Mouse (Mus musculus) CH12.LX (cell line): ENCODE measurements around the gene Bcl2a1a. TPM values are rescaled to one million over a fixed set of nuclear protein-coding genes. Genes with fewer than 3 reads are reported as not detected.
"Not testable (repeated sequence)": the region's sequence is repeated elsewhere in the genome, so short reads cannot be mapped to it uniquely, and the experiment has no call there.

Source experiments
- DNase-seq: peaks from one replicate; pipeline ENCODE4 v3.0.0-alpha.2; 2013; ENCODE audit errors: extremely low read depth
- H3K27ac ChIP-seq: 2 replicates; pipeline ENCODE4 v1.5.1; 2012; ENCODE audit warnings: low read depth, mild to moderate bottlenecking, control low read depth, moderate library complexity; ENCODE audit not compliant: insufficient read depth
- H3K27me3 ChIP-seq: replicated peaks from 2 replicates; pipeline ENCODE3; 2012; ENCODE audit warnings: inconsistent platforms
- H3K36me3 ChIP-seq, 2 experiments: replicated peaks in 1 of 2; 2 replicates each; pipeline versions ENCODE3 to v1.6.1; 2012; ENCODE audit warnings: inconsistent platforms in 1 of 2, low read length in 1 of 2, mild to moderate bottlenecking in 1 of 2, mixed read lengths in 1 of 2, moderate library complexity in 1 of 2; ENCODE audit not compliant: control insufficient read depth in 1 of 2, insufficient read depth in 1 of 2
- H3K4me1 ChIP-seq, 2 experiments: 2 replicates each; pipeline ENCODE4 v1.6.1; 2012; ENCODE audit warnings: inconsistent platforms in 1 of 2, moderate library complexity in 1 of 2; ENCODE audit not compliant: insufficient read depth in 2 of 2, control insufficient read depth in 1 of 2
- H3K4me2 ChIP-seq: 2 replicates; pipeline ENCODE4 v1.6.1; 2012; ENCODE audit warnings: low read depth, mild to moderate bottlenecking, control low read depth; ENCODE audit not compliant: poor library complexity, insufficient read depth, severe bottlenecking
- H3K4me3 ChIP-seq, 3 experiments: fragments of 150-350 bp in 1 of 3; sonication (generic) in 1 of 3; replicated peaks in 1 of 3; 2 replicates each; pipeline versions ENCODE3 to v1.5.1; 2011 to 2012; ENCODE audit warnings: low read depth in 2 of 3, low read length in 2 of 3, mild to moderate bottlenecking in 2 of 3, moderate library complexity in 2 of 3, control low read depth in 1 of 3, improper control_type of control experiment in 1 of 3, inconsistent platforms in 1 of 3, mixed read lengths in 1 of 3; ENCODE audit not compliant: poor library complexity in 1 of 3
- H3K79me2 ChIP-seq: replicated peaks from 2 replicates; pipeline ENCODE4 v1.6.1; 2012; ENCODE audit warnings: mild to moderate bottlenecking, moderate library complexity; ENCODE audit not compliant: control insufficient read depth, poor library complexity, insufficient read depth, severe bottlenecking; ENCODE audit errors: extremely low read depth
- H3K9ac ChIP-seq: 2 replicates; pipeline ENCODE4 v1.6.1; 2012; ENCODE audit warnings: low read depth, mild to moderate bottlenecking, control low read depth, moderate library complexity; ENCODE audit not compliant: insufficient read depth
- H3K9me3 ChIP-seq: replicated peaks from 2 replicates; pipeline ENCODE3; 2012; ENCODE audit warnings: low read length, inconsistent platforms, mixed read lengths
- CHD1 ChIP-seq: IDR thresholded peaks from 2 replicates; pipeline ENCODE4 v1.6.1; 2012; ENCODE audit warnings: low read depth, low read length, improper control_type of control experiment, inconsistent platforms
- CTCF ChIP-seq, 2 experiments: IDR thresholded peaks in 1 of 2; conservative IDR thresholded peaks in 1 of 2; 2 replicates each; pipeline ENCODE4 v1.5.1; 2011 to 2012; ENCODE audit warnings: low read depth in 2 of 2, low read length in 2 of 2, improper control_type of control experiment in 1 of 2, inconsistent platforms in 1 of 2, mild to moderate bottlenecking in 1 of 2, moderate library complexity in 1 of 2
- ELF1 ChIP-seq: IDR thresholded peaks from 2 replicates; pipeline ENCODE4 v1.6.1; 2014; ENCODE audit warnings: low read depth, mild to moderate bottlenecking, inconsistent platforms, low read length, improper control_type of control experiment
- EP300 ChIP-seq: IDR thresholded peaks from 2 replicates; pipeline ENCODE4 v1.6.1; 2011; ENCODE audit warnings: low read length, improper control_type of control experiment
- ETS1 ChIP-seq: conservative IDR thresholded peaks from 2 replicates; pipeline ENCODE4 v1.6.1; 2012; ENCODE audit warnings: low read depth, mild to moderate bottlenecking, inconsistent platforms, low read length, improper control_type of control experiment, moderate library complexity
- NELFE ChIP-seq: IDR thresholded peaks from 2 replicates; pipeline ENCODE4 v1.6.1; 2011; ENCODE audit warnings: low read depth, low read length, improper control_type of control experiment
- POLR2A ChIP-seq: IDR thresholded peaks from 2 replicates; pipeline ENCODE4 v1.6.1; 2011; ENCODE audit warnings: low read depth, mild to moderate bottlenecking, improper control_type of control experiment, low read length
- RAD21 ChIP-seq: IDR thresholded peaks from 2 replicates; pipeline ENCODE4 v1.6.1; 2011; ENCODE audit warnings: low read depth, mild to moderate bottlenecking, low read length, improper control_type of control experiment, moderate library complexity
- SMC3 ChIP-seq: IDR thresholded peaks from 2 replicates; pipeline ENCODE4 v1.6.1; 2011; ENCODE audit warnings: low read depth, low read length, improper control_type of control experiment
- TBP ChIP-seq: conservative IDR thresholded peaks from 2 replicates; pipeline ENCODE4 v1.6.1; 2011; ENCODE audit warnings: low read depth, low read length, improper control_type of control experiment
- TCF12 ChIP-seq: IDR thresholded peaks from 2 replicates; pipeline ENCODE4 v1.6.1; 2014; ENCODE audit warnings: low read depth, mild to moderate bottlenecking, inconsistent platforms, low read length, improper control_type of control experiment
- dilution Hi-C: fragments of 300-500 bp; cut with MboI; formaldehyde crosslinking; loops from 2 replicates; pipeline ENCODE4 v1.14.3; 2020; ENCODE audit warnings: low sequenced_read_pairs; ENCODE audit not compliant: extremely low pct_unique_long_range_greater_than_20kb, extremely low pct_ligation_motif_present
- in situ Hi-C: fragments of 300-500 bp; cut with MboI; formaldehyde crosslinking; loops from 3 replicates; pipeline ENCODE4 v1.14.3; 2019; ENCODE audit warnings: low sequenced_read_pairs, low pct_ligation_motif_present, low pct_unique_long_range_greater_than_20kb, mixed read lengths
- polyA plus RNA-seq: library from polyadenylated mRNA; unstranded; fragments of >175 nt; gene quantifications from 2 replicates; pipeline ENCODE4 v1.2.1, GENCODE M21; 2012; ENCODE audit warnings: low read depth; ENCODE audit not compliant: insufficient read length
- total RNA-seq, 2 experiments: library from RNA; depleted of rRNA; stranded (reverse); fragments of 300-350 nt in 1 of 2; fragments of >200 nt in 1 of 2; gene quantifications; 2 replicates each; pipeline ENCODE4 v1.2.3; 2012 to 2014

Bcl2a1a gene
- 102 and 193 TPM in 2 replicates for total RNA-seq (2012; rRNA removed)
- total RNA-seq (2014; rRNA removed), result 290 and 313 TPM in 2 replicates
- polyA plus RNA-seq, result 162 and 181 TPM in 2 replicates

DNA sequence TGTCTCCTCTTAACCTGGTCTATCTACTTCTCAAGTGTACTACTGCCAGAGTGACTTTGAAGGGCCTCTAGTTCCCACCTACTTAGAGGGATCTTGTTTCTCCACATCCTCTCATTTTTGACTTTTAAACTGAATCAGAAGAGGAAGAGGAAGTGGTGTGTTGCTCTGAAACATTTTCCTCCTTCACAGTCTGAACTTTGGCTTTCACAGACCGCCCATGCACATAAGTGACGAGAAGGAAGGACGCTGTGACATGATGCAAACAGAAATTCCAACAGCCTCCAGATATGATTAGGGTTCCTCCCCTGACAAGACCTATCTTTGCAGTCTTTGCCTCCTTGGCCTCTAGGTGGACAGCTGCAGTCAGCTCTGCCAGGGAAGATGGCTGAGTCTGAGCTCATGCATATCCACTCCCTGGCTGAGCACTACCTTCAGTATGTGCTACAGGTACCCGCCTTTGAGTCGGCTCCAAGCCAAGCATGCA, at the start of gene Bcl2a1a:
Gene Bcl2a1a (plus strand): TSS at position 231 of the 484 bp plus-strand sequence.
- peaks cover 16% of the 10 kb centered on the region for H3K79me2 ChIP-seq
- in situ Hi-C loops, H3K27me3 ChIP-seq, H3K4me1 ChIP-seq, dilution Hi-C loops, H3K36me3 ChIP-seq: not testable (repeated sequence)
- H3K9ac ChIP-seq, result peak within 1 kb of the TSS; percentile 95
- peak within 1 kb of the TSS; percentile 39 to 68 (median 66) for H3K4me3 ChIP-seq
- peak within 1 kb of the TSS; percentile 93 for H3K27ac ChIP-seq
- DNase-seq, result peak; percentile 74
- TF ChIP-seq EP300, result 0 out of 2 replicates have a peak, but pooled peaks have one; percentile 36
- peak; percentile 60 for TF ChIP-seq ELF1
- TF ChIP-seq CHD1, result peak; percentile 65
- peak; percentile 61; the same call in 1 of the 2 replicates for TF ChIP-seq TCF12
- TF ChIP-seq NELFE, result 0 out of 2 replicates have a peak, but pooled peaks have one; percentile 41
- TF ChIP-seq TBP, result peak; percentile 80
- TF ChIP-seq ETS1, result peak; percentile 20; the same call in 1 of the 2 replicates
- peak; percentile 54 for TF ChIP-seq POLR2A
- TF ChIP-seq, all 38 proteins: peak for 8; not testable (repeated sequence) for 30
- H3K4me2 ChIP-seq, result peak within 1 kb of the TSS; percentile 71
- not testable (repeated sequence) for H3K9me3 ChIP-seq

- H3K4me1 ChIP-seq, H3K79me2 ChIP-seq, DNase-seq, H3K9ac ChIP-seq, H3K4me2 ChIP-seq, H3K36me3 ChIP-seq, H3K9me3 ChIP-seq, H3K27me3 ChIP-seq, dilution Hi-C loops, H3K27ac ChIP-seq, in situ Hi-C loops, H3K4me3 ChIP-seq: not testable (repeated sequence)
Observed at GRCm38 (mm10) chr9:88916576-88916975, 40.1 kb upstream of the Bcl2a1a start.

DNA sequence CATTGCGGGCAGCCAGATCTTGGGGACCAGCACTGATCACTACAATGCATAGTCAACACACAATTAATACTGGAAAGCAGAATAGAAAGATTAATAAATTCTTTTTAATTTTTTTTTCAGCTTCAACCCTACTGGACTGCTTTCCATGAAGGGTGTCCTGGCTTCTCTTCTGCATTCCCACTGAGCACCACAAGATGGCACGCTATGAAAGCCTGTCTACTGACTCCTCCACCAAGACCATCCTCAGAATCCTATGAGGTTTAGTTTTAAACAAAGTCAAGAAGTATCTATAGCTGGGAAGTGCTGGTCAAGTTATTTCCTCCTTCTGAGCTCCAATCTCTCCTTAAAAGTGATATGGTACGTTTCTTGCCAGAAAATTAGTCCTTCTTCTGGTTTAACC, 18.4 kb upstream of the Bcl2a1a start:
- H3K4me2 ChIP-seq, H3K4me1 ChIP-seq, H3K9ac ChIP-seq, DNase-seq, H3K79me2 ChIP-seq, H3K4me3 ChIP-seq, in situ Hi-C loops, H3K36me3 ChIP-seq, dilution Hi-C loops, H3K9me3 ChIP-seq, H3K27me3 ChIP-seq: not testable (repeated sequence)
- TF ChIP-seq RAD21 (peak; percentile 17), CTCF (conservative IDR thresholded peaks at IDR 0.05 in 1 of 2, IDR thresholded peaks at IDR 0.05 in 1 of 2; ENCODE audit: low read depth in 2 of 2, low read length in 2 of 2) (peak in 1 of 2 experiments; percentile 32; a peak in 2 of 4 replicates), SMC3 (peak; percentile 33)
- H3K27ac ChIP-seq, result peak overlapping the region; percentile 52; the same call in 1 of the 2 replicates

DNA sequence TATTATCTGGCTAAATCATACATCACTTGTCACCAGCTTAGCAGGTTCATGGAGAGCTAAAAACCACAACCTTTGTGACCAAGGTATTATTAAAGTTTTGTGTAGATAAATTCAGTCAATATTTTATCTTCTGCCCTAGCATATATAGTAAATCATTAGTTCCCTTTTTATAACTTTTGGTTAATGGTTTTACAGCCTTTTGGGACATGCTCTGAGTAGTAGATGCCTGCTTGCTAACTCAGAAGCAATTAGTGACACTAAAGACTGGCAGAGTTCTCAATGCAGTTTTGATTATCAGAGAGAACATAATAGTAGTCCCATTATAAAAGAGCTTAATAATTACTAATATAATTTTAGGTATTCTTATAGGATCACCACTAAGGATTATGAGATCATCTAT, 5.2 kb upstream of the Bcl2a1a start:
- in situ Hi-C loops, H3K79me2 ChIP-seq, dilution Hi-C loops, H3K27ac ChIP-seq, H3K4me1 ChIP-seq, H3K4me2 ChIP-seq, H3K4me3 ChIP-seq, H3K9ac ChIP-seq, H3K36me3 ChIP-seq, H3K9me3 ChIP-seq, DNase-seq, H3K27me3 ChIP-seq: not testable (repeated sequence)
